Mouse (Mus musculus) kidney, embryonic 15.5 days (tissue): Measurements from ENCODE around the gene Myo9b. TPM values are rescaled to one million over a fixed set of nuclear protein-coding genes. Genes with fewer than 3 reads are reported as not detected.

Experiments used
- ATAC-seq: fragments of 200-750 bp; cut with Nextera tagmentation; replicated peaks from 2 replicates; pipeline ENCODE4 v1.8.0; 2017; ENCODE audit warnings: moderate TSS enrichment; ENCODE audit not compliant: low FRiP score
- H3K27ac ChIP-seq: fragments of 300-500 bp; sonication (generic); 2 replicates; pipeline ENCODE4 v1.5.1; 2015; ENCODE audit warnings: mild to moderate bottlenecking, inconsistent platforms
- H3K27me3 ChIP-seq: fragments of 300-500 bp; sonication (generic); 2 replicates; pipeline ENCODE4 v1.6.1; 2015; ENCODE audit warnings: inconsistent platforms
- H3K36me3 ChIP-seq: fragments of 300-500 bp; sonication (generic); 2 replicates; pipeline ENCODE4 v1.6.1; 2015; ENCODE audit warnings: inconsistent platforms
- H3K4me1 ChIP-seq: fragments of 300-500 bp; sonication (generic); 2 replicates; pipeline ENCODE4 v1.6.1; 2015; ENCODE audit warnings: inconsistent platforms
- H3K4me2 ChIP-seq: fragments of 300-500 bp; sonication (generic); 2 replicates; pipeline ENCODE4 v1.6.1; 2015; ENCODE audit warnings: moderate library complexity, mild to moderate bottlenecking, inconsistent platforms
- H3K4me3 ChIP-seq: fragments of 300-500 bp; sonication (generic); replicated peaks from 2 replicates; pipeline ENCODE4 v1.5.1; 2015; ENCODE audit warnings: mild to moderate bottlenecking, inconsistent platforms
- H3K9ac ChIP-seq: fragments of 300-500 bp; sonication (generic); 2 replicates; pipeline ENCODE4 v1.6.1; 2015; ENCODE audit warnings: mild to moderate bottlenecking, inconsistent platforms
- H3K9me3 ChIP-seq: fragments of 300-500 bp; sonication (generic); replicated peaks from 2 replicates; pipeline ENCODE4 v1.6.1; 2016; ENCODE audit warnings: inconsistent platforms
- WGBS: fragments of 180-500 bp; shearing (Covaris S2); methylation state at CpG from one replicate; pipeline ENCODE4 v1.1.7; 2015; ENCODE audit warnings: mixed read lengths; 5-methylcytosine and 5-hydroxymethylcytosine counted together
- polyA plus RNA-seq: library from polyadenylated mRNA; unstranded; fragments of >200 nt; fragmentation: Nextera tagmentation; extraction: Ambion mirVana; gene quantifications from 2 replicates; pipeline ENCODE4 v1.2.1, GENCODE M21; 2015

Myo9b gene
- polyA plus RNA-seq, 1 experiment from 2014 or later, result 23.6 TPM

GRCm38 (mm10) chr8:71396639-71397305, 124.3 kb downstream of the Myo9b start, which contains the start of gene Babam1:
Babam1 (plus strand) TSS chr8:71396861.
- Histone ChIP-seq H3K9me3 (no peaks in the 10 kb centered on the region), H3K27me3 (no peaks in the 10 kb centered on the region), H3K36me3 (peaks cover 29% of the 10 kb centered on the region), H3K9ac (peak within 1 kb of the TSS; percentile 74), H3K4me1 (peaks cover 25% of the 10 kb centered on the region), H3K27ac (peak within 1 kb of the TSS; percentile 84), H3K4me3 (peak within 1 kb of the TSS; percentile 67), H3K4me2 (peak within 1 kb of the TSS; percentile 78)
- under 1% methylated on average over 34 of the region's 34 CpGs for WGBS
- peak; percentile 96 for ATAC-seq

- Histone ChIP-seq H3K27me3 (no peaks in the 10 kb centered on the region), H3K9ac (peak overlapping the region; percentile 74; the same call in 1 of the 2 replicates), H3K36me3 (peaks cover 29% of the 10 kb centered on the region), H3K4me3 (peak overlapping the region; percentile 67), H3K9me3 (no peaks in the 10 kb centered on the region), H3K4me2 (peak overlapping the region; percentile 78), H3K27ac (no peak overlapping the region), H3K4me1 (peaks cover 23% of the 10 kb centered on the region)
- no peak for ATAC-seq
- WGBS, result 87% methylated on average over 12 of the region's 12 CpGs
Observed at GRCm38 (mm10) chr8:71397701-71398100, 125.2 kb downstream of the Myo9b start.

GRCm38 (mm10) chr8:71400826-71401225, 128.3 kb downstream of the Myo9b start:
- H3K36me3 ChIP-seq, result peaks cover 29% of the 10 kb centered on the region
- H3K4me2 ChIP-seq, result no peak overlapping the region
- no peak overlapping the region for H3K27ac ChIP-seq
- no peak overlapping the region for H3K9ac ChIP-seq
- no peak overlapping the region for H3K4me3 ChIP-seq
- no peaks in the 10 kb centered on the region for H3K27me3 ChIP-seq
- WGBS, result 96% methylated on average over 2 of the region's 2 CpGs
- peaks cover 23% of the 10 kb centered on the region for H3K4me1 ChIP-seq
- H3K9me3 ChIP-seq, result no peaks in the 10 kb centered on the region
- ATAC-seq, result no peak

- Histone ChIP-seq H3K4me2 (no peak overlapping the region), H3K9me3 (no peaks in the 10 kb centered on the region), H3K36me3 (peaks cover 29% of the 10 kb centered on the region), H3K27ac (no peak overlapping the region), H3K4me3 (no peak overlapping the region), H3K27me3 (no peaks in the 10 kb centered on the region), H3K9ac (no peak overlapping the region), H3K4me1 (peaks cover 24% of the 10 kb centered on the region)
- ATAC-seq, result no peak
Observed at GRCm38 (mm10) chr8:71401454-71401853, 128.9 kb downstream of the Myo9b start.

GRCm38 (mm10) chr8:71402446-71402964, 130.0 kb downstream of the Myo9b start:
- Histone ChIP-seq H3K36me3 (peaks cover 33% of the 10 kb centered on the region), H3K4me3 (no peak overlapping the region), H3K27ac (no peak overlapping the region), H3K9me3 (no peaks in the 10 kb centered on the region), H3K4me1 (peaks cover 30% of the 10 kb centered on the region), H3K4me2 (no peak overlapping the region), H3K27me3 (no peaks in the 10 kb centered on the region), H3K9ac (no peak overlapping the region)
- WGBS, result 86% methylated on average over 9 of the region's 9 CpGs
- no peak for ATAC-seq

- WGBS, result 69% methylated on average over 6 of the region's 6 CpGs
- peaks cover 38% of the 10 kb centered on the region for H3K36me3 ChIP-seq
- ATAC-seq, result no peak
- no peak overlapping the region for H3K27ac ChIP-seq
- no peak overlapping the region for H3K4me3 ChIP-seq
- H3K9ac ChIP-seq, result no peak overlapping the region
- H3K27me3 ChIP-seq, result no peaks in the 10 kb centered on the region
- H3K4me2 ChIP-seq, result no peak overlapping the region
- H3K9me3 ChIP-seq, result no peaks in the 10 kb centered on the region
- H3K4me1 ChIP-seq, result peaks cover 30% of the 10 kb centered on the region
Observed at GRCm38 (mm10) chr8:71403107-71403885, 130.8 kb downstream of the Myo9b start.

GRCm38 (mm10) chr8:71404011-71404410, 131.5 kb downstream of the Myo9b start:
- H3K9me3 ChIP-seq, result no peaks in the 10 kb centered on the region
- peaks cover 38% of the 10 kb centered on the region for H3K36me3 ChIP-seq
- no peak overlapping the region for H3K27ac ChIP-seq
- no peak overlapping the region for H3K4me2 ChIP-seq
- no peak overlapping the region for H3K9ac ChIP-seq
- no peaks in the 10 kb centered on the region for H3K27me3 ChIP-seq
- WGBS, result 88% methylated on average over 8 of the region's 8 CpGs
- no peak overlapping the region for H3K4me3 ChIP-seq
- no peak for ATAC-seq
- peaks cover 32% of the 10 kb centered on the region for H3K4me1 ChIP-seq

GRCm38 (mm10) chr8:71404951-71405351, 132.4 kb downstream of the Myo9b start:
- H3K4me3 ChIP-seq, result peak overlapping the region; percentile 71
- peak overlapping the region; percentile 80 for H3K27ac ChIP-seq
- H3K9me3 ChIP-seq, result no peaks in the 10 kb centered on the region
- no peak overlapping the region for H3K9ac ChIP-seq
- ATAC-seq, result no peak
- peak overlapping the region; percentile 92 for H3K4me2 ChIP-seq
- no peaks in the 10 kb centered on the region for H3K27me3 ChIP-seq
- WGBS, result 66% methylated on average over 9 of the region's 9 CpGs
- H3K36me3 ChIP-seq, result peaks cover 39% of the 10 kb centered on the region
- peaks cover 32% of the 10 kb centered on the region for H3K4me1 ChIP-seq

- WGBS, result 17% methylated on average over 33 of the region's 33 CpGs
- Histone ChIP-seq H3K27ac (peak within 1 kb of the TSS; percentile 80), H3K9me3 (no peaks in the 10 kb centered on the region), H3K4me2 (peak within 1 kb of the TSS; percentile 92), H3K9ac (peak within 1 kb of the TSS; percentile 65), H3K36me3 (peaks cover 39% of the 10 kb centered on the region), H3K4me1 (peaks cover 32% of the 10 kb centered on the region), H3K4me3 (peak within 1 kb of the TSS; percentile 71), H3K27me3 (no peaks in the 10 kb centered on the region)
- peak; percentile 89 for ATAC-seq
Observed at GRCm38 (mm10) chr8:71405401-71406098, 133.0 kb downstream of the Myo9b start, which contains the start of gene Ankle1. Ankle1 (plus strand) TSS chr8:71406010.

GRCm38 (mm10) chr8:71406099-71407015, 133.8 kb downstream of the Myo9b start:
- peak overlapping the region; percentile 92 for H3K4me2 ChIP-seq
- peak overlapping the region; percentile 65 for H3K9ac ChIP-seq
- H3K4me3 ChIP-seq, result peak overlapping the region; percentile 71
- under 1% methylated on average over 55 of the region's 55 CpGs for WGBS
- peak overlapping the region; percentile 72 for H3K27ac ChIP-seq
- peak; percentile 88 for ATAC-seq
- no peaks in the 10 kb centered on the region for H3K27me3 ChIP-seq
- H3K9me3 ChIP-seq, result no peaks in the 10 kb centered on the region
- H3K4me1 ChIP-seq, result peaks cover 33% of the 10 kb centered on the region
- H3K36me3 ChIP-seq, result peaks cover 34% of the 10 kb centered on the region

- H3K9ac ChIP-seq, result no peak overlapping the region
- H3K27ac ChIP-seq, result no peak overlapping the region
- no peaks in the 10 kb centered on the region for H3K9me3 ChIP-seq
- H3K4me1 ChIP-seq, result peaks cover 40% of the 10 kb centered on the region
- H3K4me2 ChIP-seq, result peak overlapping the region; percentile 92
- H3K27me3 ChIP-seq, result no peaks in the 10 kb centered on the region
- no peak for ATAC-seq
- peaks cover 34% of the 10 kb centered on the region for H3K36me3 ChIP-seq
- 92% methylated on average over 14 of the region's 14 CpGs for WGBS
- H3K4me3 ChIP-seq, result peak overlapping the region; percentile 71
Observed at GRCm38 (mm10) chr8:71407441-71407840, 134.9 kb downstream of the Myo9b start.
